Mouse (Mus musculus) frontal cortex, adult 2 months (tissue): ENCODE results near the gene Arl8a. TPM values are rescaled to one million over a fixed set of nuclear protein-coding genes. Genes with fewer than 3 reads are reported as not detected.

Experiments
- DNase-seq, 2 experiments: peaks; one replicate each; pipeline ENCODE4 v3.0.0; 2022; ENCODE audit warnings: low spot score in 1 of 2; ENCODE audit errors: extremely low spot score in 1 of 2
- polyA plus RNA-seq: library from polyadenylated mRNA; depleted of rRNA; stranded (reverse); fragments of >200 nt; gene quantifications from 2 replicates; pipeline ENCODE4 v1.2.3, GENCODE M21; 2012; rRNA removed

Arl8a gene
- polyA plus RNA-seq, 1 experiment, result 337 TPM

DNA sequence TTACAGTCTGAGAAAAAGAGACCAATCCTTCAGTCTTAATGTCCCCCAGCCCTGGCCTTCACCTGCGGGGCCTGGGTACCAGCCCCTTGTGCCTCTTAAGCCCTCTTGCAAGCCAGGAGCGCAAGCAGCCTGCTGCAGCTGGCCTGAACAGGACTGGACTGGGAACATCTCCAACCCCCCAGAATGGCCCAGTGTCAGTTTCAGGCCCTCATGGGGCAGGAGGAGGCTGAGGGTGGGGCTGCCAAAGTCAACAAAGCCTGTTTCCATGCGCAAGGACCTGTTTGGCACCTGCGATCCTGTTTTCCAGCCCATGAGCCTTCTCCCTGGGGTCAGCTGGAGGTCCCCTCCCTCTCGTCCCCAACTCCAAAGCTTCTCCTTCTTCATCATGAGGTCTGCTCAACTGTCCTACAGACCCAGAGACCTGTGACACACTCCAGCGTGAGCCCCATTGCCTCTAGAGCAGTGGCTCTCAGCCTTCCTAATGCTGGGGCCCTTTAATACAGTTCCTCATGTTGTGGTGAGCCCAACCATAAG is 49.4 kb downstream of the Arl8a start:
- DNase-seq, result no peak

- no peak for DNase-seq
These were observed 51.8 kb downstream of the Arl8a start for GRCm38 (mm10) chr1:135198412-135198811.

DNA sequence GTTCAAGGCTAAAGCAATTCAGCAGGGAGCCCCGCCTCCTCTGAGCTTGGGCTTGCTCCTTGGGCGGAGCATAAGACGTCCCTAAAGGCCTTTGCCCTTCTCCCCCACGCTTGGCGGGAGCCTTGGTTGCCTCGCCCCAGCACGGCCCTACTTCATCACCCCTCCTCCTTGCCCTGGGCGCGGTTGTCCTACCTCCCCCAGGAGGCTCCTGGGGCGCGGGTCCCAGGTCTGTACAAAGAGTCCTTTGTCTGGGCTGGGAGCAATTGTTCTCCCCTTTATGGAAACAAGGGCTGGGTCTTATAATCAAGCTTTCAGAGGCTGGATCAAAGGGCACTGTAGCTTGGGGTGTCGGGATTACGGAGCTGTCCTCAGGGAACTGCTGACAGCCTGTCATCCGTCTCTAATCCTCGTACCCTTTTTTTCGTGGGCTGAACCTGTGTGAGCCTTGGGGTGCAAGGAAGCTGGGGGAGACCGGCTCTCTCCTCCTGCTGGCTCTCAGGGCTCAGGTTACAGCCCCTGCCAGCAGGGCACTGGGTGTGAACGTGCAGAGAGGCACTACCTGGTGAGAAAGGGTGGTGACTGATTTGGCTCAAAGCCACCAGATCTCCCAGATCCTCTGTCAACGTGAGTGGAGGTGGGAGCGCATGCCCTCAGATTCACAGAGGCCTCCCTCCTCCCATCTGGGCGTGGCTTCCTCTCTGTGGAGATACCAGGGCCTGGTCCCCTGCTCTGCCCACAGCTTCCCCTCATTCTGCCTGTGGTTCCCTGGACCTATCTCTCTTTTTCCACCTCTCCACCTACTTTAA is 52.6 kb downstream of the Arl8a start:
- no peak for DNase-seq

DNA sequence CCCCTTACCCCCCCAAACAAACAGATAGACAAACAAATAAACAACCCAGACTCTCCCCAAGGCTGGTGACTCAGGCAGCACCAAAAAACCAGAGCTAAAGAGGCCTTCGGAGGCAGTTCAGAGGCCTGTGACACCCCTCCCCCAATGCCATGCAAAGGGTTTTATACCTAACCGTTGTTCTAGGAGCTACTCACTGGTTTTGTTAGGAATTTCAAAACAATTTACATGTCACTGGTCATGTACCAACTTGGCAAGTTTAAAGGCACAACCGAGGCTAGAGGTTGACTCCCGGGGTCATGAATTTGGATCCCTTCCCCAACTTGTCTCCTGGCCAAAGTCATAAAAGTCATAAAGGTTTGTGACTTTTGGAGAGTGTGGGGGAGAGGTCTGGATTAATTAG is 53.8 kb downstream of the Arl8a start:
- DNase-seq, result no peak

DNA sequence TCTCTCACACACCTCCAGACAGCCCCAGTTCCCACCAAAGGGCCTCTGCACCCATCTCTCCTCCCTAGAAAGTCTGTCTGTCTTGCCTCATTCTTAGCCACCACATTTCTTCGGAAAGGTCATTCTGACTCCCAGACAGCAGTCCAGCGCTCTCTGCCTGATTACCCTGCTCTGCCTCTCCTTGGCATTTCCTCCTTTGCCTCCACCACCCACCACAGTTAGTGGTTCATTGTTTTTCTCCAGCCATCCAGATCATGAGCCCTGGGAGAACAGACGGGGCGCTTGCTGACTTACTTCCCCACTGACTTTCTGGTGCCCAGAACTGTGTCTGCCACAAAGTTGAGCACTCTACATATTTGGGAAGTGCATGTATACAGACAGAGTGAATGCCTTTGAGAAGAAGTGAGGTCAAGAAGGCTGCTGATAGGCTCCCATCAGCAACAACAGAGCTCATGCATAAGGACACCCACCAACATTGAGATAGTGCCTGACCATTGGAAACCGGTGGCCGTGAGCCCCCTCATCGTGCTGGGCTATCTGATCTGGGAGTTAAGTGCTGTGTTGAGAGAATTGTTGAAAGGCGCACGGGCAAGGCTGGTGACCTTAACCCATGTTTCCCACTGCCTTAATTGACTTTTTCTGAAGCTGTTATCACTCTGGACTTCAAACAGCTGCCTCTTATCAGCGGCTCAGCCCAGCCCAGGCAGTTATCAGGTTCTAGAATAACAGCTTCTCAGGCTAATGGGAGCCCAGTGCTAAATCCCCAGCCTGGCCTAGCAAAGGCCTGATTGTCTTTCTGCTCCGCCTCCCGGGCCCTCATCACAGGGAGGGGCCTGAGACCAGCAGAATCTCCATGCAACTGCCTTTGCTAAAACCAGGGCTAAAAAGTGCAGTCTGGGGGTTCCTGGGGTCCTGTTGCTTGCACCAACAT is 57.8 kb downstream of the Arl8a start:
- no peak for DNase-seq

GRCm38 (mm10) chr1:135205257-135205656 is 58.6 kb downstream of the Arl8a start:
- DNase-seq, result no peak

Other genes with a start within 250 kb of the Arl8a start
- gene Ppp1r12b, start 190.9 kb upstream of the Arl8a start, polyA plus RNA-seq, result 62.4 and 64.8 TPM in 2 replicates
- gene Ube2t, start 184.3 kb upstream of the Arl8a start, polyA plus RNA-seq, result 2.5 and 3.0 TPM in 2 replicates
- 19.1 and 21.3 TPM in 2 replicates for gene Lgr6, start 41.5 kb upstream of the Arl8a start, polyA plus RNA-seq
- 0.19 and 0.20 TPM in 2 replicates for gene Ptpn7, start 14.1 kb upstream of the Arl8a start, polyA plus RNA-seq
- 265 and 291 TPM in 2 replicates for gene Gpr37l1, start 20.9 kb downstream of the Arl8a start, polyA plus RNA-seq
- 0.10 and 0.21 TPM in 2 replicates for gene Elf3, start 111.7 kb downstream of the Arl8a start, polyA plus RNA-seq
- gene Rnpep, start 137.3 kb downstream of the Arl8a start, polyA plus RNA-seq, result 56.6 and 64.8 TPM in 2 replicates
- gene Timm17a, start 167.0 kb downstream of the Arl8a start, polyA plus RNA-seq, result 73.1 and 76.2 TPM in 2 replicates
- 0.44 and 1.1 TPM in 2 replicates for gene Lmod1, start 178.0 kb downstream of the Arl8a start, polyA plus RNA-seq
- 174 and 198 TPM in 2 replicates for gene Shisa4, start 228.4 kb downstream of the Arl8a start, polyA plus RNA-seq